Mouse (Mus musculus) heart, postnatal 25 days (tissue): ENCODE data around the gene C1qtnf1. TPM values are rescaled to one million over a fixed set of nuclear protein-coding genes. Genes with fewer than 3 reads are reported as not detected.

Source experiments
- DNase-seq: peaks from one replicate; pipeline ENCODE4 v3.0.0; 2022; ENCODE audit warnings: low spot score
- intact Hi-C: fragments of 180-260 bp; cut with DNase I; formaldehyde crosslinking; loops from one replicate; pipeline ENCODE4 v1.15.1; 2025
- total RNA-seq, 2 experiments: library from RNA; stranded (reverse); gene quantifications; 2 replicates each; pipeline ENCODE4 v1.2.3; 2021

The C1qtnf1 gene
- total RNA-seq, 2 experiments from 2014 or later: 17.7 to 31.0 TPM

DNA sequence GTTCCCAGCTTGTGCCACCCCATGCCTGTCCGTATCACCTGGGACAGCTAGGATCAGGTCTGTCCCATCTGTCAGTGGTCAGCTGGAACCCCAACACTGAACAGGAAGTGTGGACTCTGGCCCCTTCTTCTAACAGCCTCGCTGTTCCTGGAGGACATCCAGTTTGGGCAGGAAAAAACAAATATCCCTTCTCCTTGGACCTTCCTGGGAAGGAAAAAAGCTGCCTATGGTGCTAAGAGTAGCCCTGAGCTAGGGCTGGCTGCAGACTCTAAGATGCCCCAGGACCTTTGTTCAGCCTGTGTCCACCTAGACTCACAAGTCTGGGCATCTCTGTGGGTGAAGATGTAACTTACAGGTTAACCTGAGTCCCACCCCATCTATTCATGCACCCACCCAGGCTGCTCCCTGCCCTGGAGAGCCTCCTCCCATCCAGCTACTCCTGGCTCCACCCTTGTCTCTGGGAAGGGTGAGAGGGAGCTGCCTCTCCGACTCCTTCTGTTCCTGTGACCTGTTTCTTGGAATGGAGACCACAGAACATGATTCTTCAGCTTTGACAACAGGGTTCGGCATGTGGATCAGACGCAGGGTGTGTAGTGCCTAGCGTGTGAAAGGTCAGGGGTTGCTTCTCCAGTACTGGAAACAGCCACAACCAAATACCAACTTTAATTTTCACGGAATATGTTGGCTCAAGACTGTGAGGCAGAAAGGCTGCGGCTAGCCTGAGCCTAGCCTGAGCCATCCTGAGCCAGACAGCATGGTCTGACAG is 1.1 kb downstream of the C1qtnf1 start:
- DNase-seq: no peak
- intact Hi-C loops: no loop called here

- intact Hi-C loops: no loop called here
- DNase-seq: no peak
Observed at GRCm38 (mm10) chr11:118430291-118430885, 2.4 kb downstream of the C1qtnf1 start.

DNA sequence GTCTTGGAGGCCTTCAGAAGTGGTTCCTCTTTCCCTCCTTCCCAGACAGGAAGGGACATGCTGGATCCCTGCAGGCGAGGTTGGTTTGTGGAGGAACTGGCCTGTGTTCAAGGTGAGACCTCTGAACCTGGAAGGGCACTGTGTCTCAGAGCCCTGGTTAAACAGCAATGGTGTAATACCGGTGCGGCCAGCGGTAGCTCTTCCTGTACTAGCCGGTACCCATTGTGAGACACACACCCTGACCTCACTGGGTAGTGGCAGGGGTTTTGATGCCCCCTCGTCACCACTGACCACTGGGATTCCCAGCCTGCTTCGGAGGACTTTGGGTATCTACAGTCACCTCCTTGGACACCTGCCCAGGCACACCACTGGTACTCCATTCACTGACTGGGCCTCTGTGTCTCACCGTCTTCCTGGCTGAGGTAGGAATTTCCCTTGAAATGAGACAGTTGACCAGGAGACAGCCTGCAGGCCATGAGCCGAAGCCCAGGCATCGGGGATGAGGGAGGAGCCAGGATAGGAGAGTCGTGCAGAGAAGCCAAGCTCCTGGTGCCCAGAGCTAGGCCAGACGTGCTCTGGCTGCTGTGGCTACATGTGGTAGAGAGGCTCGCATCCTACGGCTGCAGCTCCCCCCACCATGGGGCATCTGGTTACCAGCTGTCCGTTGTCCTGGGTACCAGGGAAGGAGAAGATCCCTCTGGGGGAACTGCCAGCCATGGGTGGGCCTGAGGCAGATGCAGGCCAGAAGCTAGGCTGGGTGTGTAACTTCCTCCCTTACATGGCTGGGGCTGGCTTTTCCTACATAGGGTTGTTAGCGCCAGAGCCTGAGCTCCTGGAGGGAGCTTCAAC is 3.3 kb downstream of the C1qtnf1 start:
- intact Hi-C loops: no loop called here
- DNase-seq: no peak

DNA sequence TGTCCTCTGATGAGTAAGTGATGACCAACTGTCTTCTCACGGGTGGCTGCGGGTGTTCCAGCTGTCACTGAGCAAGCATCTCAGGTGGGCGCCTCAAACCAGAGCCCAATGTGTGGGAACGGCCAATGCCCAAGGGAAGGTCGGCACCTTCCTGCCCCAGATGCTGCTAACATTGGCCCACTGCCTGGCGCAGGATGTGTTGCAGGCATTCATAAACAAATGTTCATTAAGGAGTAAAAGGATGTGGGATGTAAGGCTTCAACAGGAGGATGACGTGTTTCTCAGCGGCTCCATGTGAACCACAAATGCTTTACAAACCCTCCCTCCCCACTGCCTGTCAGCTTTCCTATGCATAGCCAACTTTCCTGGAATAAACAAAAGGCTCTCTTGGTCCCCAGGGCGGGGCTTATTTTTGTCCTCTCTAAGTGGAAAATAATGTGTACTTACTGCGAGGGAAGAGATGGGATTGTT is 5.4 kb downstream of the C1qtnf1 start:
- no peak for DNase-seq
- intact Hi-C loops: no loop called here

GRCm38 (mm10) chr11:118434093-118434492 is 6.1 kb downstream of the C1qtnf1 start:
- DNase-seq: no peak
- intact Hi-C loops: no loop called here

GRCm38 (mm10) chr11:118436471-118436935 is 8.5 kb downstream of the C1qtnf1 start:
- intact Hi-C loops: no loop called here
- no peak for DNase-seq

DNA sequence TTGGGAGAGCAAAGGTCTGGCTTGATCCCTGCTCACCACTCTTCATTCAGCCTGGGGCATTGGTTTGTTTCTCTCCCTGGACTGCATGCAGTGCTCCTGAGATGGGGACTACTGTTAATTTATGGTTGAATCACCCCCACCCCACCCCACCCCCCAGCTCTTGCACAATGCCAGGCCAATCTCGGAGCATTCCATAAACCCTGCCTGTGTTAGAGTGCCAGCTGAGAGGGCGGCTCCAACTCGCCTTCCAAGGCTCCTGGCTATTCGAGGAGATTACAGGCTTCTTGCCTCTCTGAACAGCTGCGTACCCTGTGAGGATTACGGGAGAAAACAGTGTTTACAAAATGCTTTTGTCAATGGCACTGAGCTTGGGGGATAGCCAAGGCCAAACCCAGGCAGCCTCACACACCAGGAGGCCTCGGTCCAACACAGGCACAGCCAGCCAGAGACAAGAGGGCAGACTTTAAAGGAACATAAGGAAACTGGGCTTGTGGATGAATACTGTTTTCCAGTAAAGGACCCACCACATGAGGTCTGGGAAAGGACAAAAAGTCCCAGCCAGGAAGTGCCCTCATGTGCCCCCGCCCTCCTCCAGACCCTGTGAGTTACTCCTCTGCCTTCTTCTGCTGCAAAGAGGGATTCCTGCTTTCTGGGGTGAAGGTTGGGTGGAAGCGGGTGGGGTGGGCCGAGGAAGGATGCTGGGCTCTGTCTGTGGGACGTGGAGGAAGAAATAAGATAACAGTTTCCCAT is 10.8 kb downstream of the C1qtnf1 start:
- DNase-seq: no peak
- intact Hi-C loops: no loop called here

DNA sequence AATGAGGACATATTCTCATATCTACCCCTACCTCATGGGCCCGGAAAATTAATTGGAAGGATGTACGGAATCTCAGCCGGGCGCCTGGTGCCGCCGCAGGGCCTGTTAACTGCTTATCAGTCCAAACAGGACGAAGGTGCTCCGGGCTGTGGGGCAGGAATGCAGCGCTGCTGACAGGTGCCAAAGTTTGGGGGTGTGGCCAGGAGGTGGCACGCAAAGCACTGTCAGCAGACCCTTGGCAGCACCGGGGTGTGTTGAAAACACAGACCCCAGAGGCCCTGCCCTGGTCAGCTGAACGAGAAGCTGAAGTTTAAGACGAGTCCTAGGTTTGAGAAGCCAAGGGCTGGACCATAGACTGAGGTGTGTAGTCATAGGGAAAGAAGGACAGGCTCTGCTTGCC is 14.7 kb downstream of the C1qtnf1 start:
- no peak for DNase-seq
- intact Hi-C loops: loop anchor here (1.0 kb wide), 1 partner anchor 19 kb away; no protein-coding TSS in a partner anchor

DNA sequence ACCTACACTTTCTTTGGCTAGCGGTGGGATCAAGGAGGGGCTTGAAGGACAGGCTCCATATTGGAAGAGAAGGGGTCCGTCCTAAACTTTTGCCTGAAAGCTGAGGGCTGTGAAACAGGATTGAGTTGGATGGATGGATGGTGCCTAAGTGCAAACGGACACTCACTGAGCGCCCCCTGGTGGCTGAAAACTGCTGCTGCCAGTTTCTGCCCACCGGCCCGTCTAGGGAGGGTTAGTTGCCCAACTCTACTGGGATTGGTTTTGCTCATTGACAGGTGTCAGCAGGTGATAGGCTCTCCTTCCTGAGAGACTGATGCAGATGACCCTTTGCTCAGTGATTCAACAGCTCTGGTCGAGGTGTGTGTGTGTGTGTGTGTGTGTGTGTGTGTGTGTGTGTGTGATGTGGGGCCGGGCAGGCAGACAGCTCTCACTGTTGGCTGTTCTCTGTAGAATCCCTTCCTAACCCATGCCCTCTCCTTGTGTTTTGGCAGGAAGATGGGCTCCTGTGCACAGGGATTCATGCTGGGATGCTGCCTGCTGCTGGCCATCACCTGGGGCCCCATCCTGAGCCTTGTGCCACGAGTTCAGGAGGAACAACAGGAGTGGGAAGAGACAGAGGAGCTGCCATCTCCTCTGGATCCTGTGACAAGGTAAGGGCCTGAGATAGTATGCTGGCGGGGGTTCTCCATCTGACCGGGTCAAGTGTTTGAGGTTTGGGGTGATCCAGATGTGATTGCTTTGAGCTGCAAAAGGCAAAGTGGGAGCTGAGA is 15.4 kb downstream of the C1qtnf1 start:
- intact Hi-C loops: loop anchor here (1.0 kb wide), 1 partner anchor 20 kb away; no protein-coding TSS in a partner anchor
- DNase-seq: no peak

DNA sequence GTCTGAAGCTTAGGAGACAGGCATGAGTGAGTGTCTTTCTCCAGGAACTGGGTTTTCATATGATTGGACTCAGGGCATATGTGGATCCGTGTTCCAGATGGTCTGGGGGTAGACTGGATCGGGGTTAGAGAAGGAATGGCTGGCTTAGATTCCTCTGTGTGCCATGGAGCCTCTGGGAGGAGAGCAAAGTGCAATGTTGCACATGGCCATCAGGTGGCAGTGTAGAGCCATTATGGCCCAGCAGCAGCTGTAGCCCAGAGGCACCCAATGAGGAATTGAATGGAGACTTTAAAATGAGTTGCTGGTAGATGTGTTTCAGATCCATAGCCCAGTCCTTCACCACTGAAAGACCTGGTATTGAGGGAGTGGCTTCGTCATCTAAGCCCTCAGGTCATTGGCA is 17.8 kb downstream of the C1qtnf1 start:
- DNase-seq: peak; percentile 44
- intact Hi-C loops: loop anchor here (1.0 to 5.0 kb wide), 2 partner anchors 45 to 296 kb away; no protein-coding TSS in a partner anchor

DNA sequence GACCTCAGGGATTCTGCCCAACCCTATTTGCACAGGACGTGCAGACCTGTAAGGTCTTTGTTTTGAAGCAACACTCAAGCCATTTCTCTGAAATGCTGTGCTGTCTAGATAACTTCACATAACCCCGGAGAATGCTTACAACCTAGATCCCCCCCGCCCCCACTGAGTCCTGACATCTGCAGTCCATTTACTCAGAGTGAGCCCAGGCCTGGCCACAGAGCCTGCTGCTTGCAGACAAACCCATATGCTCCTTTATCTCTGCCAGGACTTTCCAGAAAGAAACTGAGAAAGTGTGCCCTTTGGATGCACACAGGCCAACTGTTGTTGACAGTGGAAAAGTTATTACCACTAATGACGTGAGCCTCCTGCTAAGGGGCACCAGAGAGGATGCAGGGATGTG is 19.3 kb downstream of the C1qtnf1 start:
- intact Hi-C loops: loop anchor here (5.0 kb wide), 1 partner anchor 295 kb away; no protein-coding TSS in a partner anchor

DNA sequence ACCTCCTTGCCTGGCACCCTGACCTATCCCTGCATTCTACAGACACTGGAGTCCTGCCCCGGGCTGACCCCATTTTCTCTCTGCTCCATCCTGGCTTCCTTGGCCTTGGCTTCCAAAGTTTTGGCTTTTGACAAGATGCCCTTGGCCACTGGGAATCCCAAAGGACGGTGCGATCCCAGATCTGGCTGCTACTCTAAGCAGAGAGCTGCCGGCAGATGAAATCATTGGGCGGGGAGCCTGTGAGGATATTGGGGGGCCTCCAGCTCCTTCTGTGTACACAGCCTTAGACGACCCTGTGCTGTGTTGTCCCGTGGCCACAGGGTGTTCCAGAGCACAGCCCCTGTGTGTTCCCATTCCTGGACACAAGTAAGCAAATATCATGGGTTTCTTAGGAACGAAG is 20.4 kb downstream of the C1qtnf1 start:
- intact Hi-C loops: loop anchor here (5.0 kb wide), 1 partner anchor 294 kb away; no protein-coding TSS in a partner anchor
- peak; percentile 82 for DNase-seq

More for the DNA sequence above, 19.3 kb downstream of the C1qtnf1 start:
- no peak for DNase-seq

- intact Hi-C loops: no loop called here
- DNase-seq: no peak
Observed at GRCm38 (mm10) chr11:118451211-118451610, 23.2 kb downstream of the C1qtnf1 start.

DNA sequence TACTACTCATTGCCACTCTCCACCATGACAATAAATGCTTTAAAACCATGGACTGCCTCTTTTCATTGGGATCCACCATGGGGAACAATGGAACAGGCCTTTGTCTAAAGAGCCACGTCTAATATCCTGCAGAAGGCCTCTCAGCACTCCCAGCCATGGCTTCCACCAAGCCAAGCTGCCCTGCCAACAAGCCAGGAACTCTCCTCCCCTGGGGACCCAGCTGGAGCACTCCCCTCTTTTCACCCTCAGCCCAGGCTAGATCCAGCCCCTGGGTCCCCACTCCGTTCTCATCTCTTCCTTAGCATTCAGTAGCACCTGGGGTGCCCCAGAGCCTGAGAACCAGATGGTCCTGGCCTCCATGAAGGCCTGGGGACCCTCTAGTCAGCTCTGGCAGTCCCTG is 25.0 kb downstream of the C1qtnf1 start:
- intact Hi-C loops: no loop called here
- DNase-seq: no peak

DNA sequence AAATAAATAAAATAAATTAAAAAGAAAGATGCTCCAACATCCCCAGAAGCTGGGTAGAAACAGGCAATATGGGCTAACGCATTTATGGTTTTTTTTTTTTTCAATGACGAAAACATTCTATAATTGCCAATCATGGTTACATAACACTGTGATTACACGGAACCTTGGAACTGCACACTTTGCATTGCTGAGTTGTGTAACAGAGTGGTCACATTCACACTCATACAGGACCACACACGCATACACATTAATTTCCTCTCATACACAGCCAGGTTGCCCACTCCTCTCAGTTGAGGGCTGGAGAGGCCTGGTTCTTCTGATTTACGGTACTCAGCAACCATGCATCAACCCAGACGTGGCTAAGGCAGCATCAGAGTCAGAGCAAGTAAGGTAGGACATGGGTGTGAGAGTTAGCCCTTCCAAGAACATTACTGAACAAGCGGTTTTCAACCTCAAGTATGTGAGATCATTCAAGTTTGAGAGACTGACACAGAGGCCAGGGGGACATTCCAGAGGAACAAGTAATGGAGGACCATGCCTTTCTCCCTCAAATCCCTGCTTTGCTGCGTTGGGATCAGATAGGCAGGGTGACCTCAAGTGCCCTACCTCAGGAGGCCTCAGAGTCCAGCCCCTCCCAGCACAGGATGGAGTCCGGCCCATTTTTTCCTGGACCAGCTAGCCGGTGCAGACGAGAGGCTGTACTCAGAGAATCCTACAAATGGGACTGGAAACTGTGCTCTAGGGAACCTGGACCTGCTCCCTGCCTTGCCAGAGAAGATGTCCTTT is 26.1 kb downstream of the C1qtnf1 start:
- intact Hi-C loops: no loop called here
- DNase-seq: peak; percentile 71

DNA sequence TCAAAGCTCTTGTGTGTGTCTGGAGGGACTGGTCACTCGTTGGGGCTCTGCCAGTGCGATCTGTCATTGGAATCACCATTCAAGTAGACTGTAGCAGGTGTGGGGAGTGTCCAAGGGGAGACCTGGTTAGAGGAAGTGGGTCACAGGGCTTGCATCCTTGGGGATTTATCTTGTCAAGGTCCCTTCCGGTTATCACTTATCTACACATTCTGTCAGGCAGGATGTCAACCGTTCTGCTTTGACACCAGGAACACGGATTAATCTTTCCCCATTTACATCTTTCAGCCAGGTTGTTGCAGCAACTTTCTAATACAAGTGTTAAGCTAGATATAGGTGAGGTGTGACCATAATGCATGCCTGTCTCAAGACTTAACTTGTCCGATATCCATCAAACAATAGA is 27.8 kb downstream of the C1qtnf1 start:
- no peak for DNase-seq
- intact Hi-C loops: no loop called here

- intact Hi-C loops: no loop called here
- DNase-seq: peak; percentile 62
Observed at GRCm38 (mm10) chr11:118456937-118457336, 28.9 kb downstream of the C1qtnf1 start.

DNA sequence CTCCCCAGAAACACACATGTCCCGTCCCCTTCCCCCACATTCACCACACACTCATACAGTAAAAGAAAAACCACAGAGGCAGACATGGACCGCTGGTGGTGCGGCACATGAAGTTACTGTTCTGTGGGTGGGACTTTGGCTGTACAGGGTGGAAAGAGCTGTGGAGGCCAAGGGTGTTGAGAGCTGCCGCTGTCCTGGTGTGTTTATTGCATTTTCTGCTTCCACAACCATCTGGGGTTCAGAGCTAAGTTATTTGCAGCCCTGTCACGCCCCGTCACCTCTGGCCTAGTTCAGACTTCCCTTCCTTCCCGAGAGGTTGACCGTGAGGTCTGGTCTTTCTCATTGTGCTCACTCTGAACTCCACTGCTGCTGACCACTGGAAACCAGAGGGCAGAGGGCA is 31.0 kb downstream of the C1qtnf1 start:
- intact Hi-C loops: no loop called here
- DNase-seq: peak; percentile 65
